Mouse (Mus musculus) C2C12 (cell line): ENCODE results near the gene Ahcyl2. TPM values are rescaled to one million over a fixed set of nuclear protein-coding genes. Genes with fewer than 3 reads are reported as not detected.

Source experiments
- H3K27me3 ChIP-seq: one replicate; pipeline ENCODE4 v1.6.1; 2011; ENCODE audit not compliant: control insufficient read depth, insufficient read depth, insufficient read length
- H3K36me3 ChIP-seq: one replicate; pipeline ENCODE4 v1.6.1; 2011; ENCODE audit not compliant: control insufficient read depth, insufficient read depth
- H3K4me3 ChIP-seq: one replicate; pipeline ENCODE4 v1.5.1; 2011; ENCODE audit warnings: mild to moderate bottlenecking, control low read depth; ENCODE audit not compliant: poor library complexity, insufficient read depth, severe bottlenecking
- H3K79me2 ChIP-seq: one replicate; pipeline ENCODE4 v1.6.1; 2011; ENCODE audit not compliant: control insufficient read depth, insufficient read depth
- H3K79me3 ChIP-seq: one replicate; pipeline ENCODE4 v1.6.1; 2011; ENCODE audit warnings: low read depth, control low read depth
- H3ac ChIP-seq: one replicate; pipeline ENCODE3; 2011; ENCODE audit warnings: low read depth; ENCODE audit not compliant: control insufficient read depth, insufficient read length
- CEBPB ChIP-seq: IDR thresholded peaks from one replicate; pipeline ENCODE4 v1.6.1; 2011; ENCODE audit warnings: low read depth, mild to moderate bottlenecking, control low read depth, moderate library complexity
- CTCF ChIP-seq: IDR thresholded peaks from one replicate; pipeline ENCODE4 v1.5.1; 2011; ENCODE audit not compliant: control insufficient read depth, insufficient read depth, insufficient read length
- FOSL1 ChIP-seq: IDR thresholded peaks from one replicate; pipeline ENCODE4 v1.8.0; 2011; ENCODE audit warnings: mild to moderate bottlenecking, low read length; ENCODE audit not compliant: poor library complexity, insufficient read depth, severe bottlenecking
- MAX ChIP-seq: IDR thresholded peaks from one replicate; pipeline ENCODE4 v1.6.1; 2011; ENCODE audit warnings: mild to moderate bottlenecking, control low read depth
- MYOD1 ChIP-seq: IDR thresholded peaks from one replicate; pipeline ENCODE4 v1.6.1; 2011; ENCODE audit warnings: low read depth; ENCODE audit not compliant: control insufficient read depth, insufficient read length
- MYOG ChIP-seq: IDR thresholded peaks from one replicate; pipeline ENCODE4 v1.6.1; 2011; ENCODE audit not compliant: control insufficient read depth, insufficient read length; ENCODE audit errors: extremely low read depth
- USF1 ChIP-seq: IDR thresholded peaks from one replicate; pipeline ENCODE4 v1.6.1; 2011; ENCODE audit warnings: low read depth, mild to moderate bottlenecking, control low read depth, moderate library complexity
- polyA plus RNA-seq: library from polyadenylated mRNA; unstranded; fragments of >200 nt; fragmentation: generic; extraction: Trizol; gene quantifications from one replicate; pipeline ENCODE4 v1.2.1, GENCODE M21; 2012; ENCODE audit warnings: missing spikeins

The Ahcyl2 gene
- polyA plus RNA-seq, 1 experiment = 6.3 TPM

DNA sequence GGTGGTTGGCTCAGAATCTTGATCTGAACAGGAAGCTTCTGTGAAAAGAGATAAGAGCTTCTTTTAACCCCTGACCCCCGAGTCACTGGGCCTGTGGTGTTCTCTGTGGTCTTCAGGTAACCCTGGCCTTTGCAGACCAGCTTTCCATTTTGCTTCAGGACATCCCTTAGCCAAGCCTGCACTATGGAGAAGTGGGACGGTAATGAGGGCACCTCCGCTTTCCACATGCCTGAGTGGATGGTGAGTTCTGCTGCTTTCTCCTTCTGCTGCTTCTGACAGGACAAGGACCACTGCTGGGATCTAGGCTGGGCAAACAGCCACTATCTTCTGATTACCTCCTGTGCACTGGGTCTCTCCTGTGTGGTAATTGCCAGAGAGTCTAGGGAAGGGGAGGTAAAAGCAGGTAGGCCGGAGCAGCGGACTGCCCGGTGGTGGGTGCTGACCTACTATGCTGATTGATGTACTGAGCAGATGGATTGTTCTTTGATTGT is 86.1 kb downstream of the Ahcyl2 start:
- no peak overlapping the region for H3ac ChIP-seq
- TF ChIP-seq MYOG (no peak), USF1 (no peak), MAX (no peak), FOSL1 (no peak), CTCF (no peak), MYOD1 (no peak), CEBPB (no peak)
- no peaks in the 10 kb centered on the region for H3K36me3 ChIP-seq
- no peaks in the 10 kb centered on the region for H3K27me3 ChIP-seq
- H3K79me2 ChIP-seq = no peaks in the 10 kb centered on the region
- H3K4me3 ChIP-seq = no peak overlapping the region
- H3K79me3 ChIP-seq = no peaks in the 10 kb centered on the region

DNA sequence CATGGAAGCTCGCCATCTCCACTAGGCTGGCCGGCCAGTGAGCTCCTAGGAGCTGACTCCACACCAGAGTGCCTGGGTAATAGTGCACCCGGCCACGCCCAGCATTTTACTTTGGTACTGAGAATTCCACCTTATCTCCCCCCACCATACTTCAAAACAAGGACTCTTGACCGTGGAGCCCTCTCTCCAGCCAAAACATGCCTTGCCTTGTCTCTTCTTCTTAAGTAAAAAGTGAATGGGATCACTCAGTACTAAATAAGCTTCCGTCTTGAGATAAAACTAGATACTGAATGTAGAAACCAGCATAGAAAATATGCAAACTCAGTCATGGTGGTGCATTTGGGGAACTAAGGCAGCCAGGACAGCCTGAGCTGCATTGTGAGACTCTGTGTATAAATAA is 90.8 kb downstream of the Ahcyl2 start:
- Histone ChIP-seq H3ac (no peak overlapping the region), H3K79me2 (no peaks in the 10 kb centered on the region), H3K36me3 (no peaks in the 10 kb centered on the region), H3K79me3 (no peaks in the 10 kb centered on the region), H3K27me3 (no peaks in the 10 kb centered on the region), H3K4me3 (no peak overlapping the region)
- TF ChIP-seq CTCF = no peak
- no peak for TF ChIP-seq MYOD1

DNA sequence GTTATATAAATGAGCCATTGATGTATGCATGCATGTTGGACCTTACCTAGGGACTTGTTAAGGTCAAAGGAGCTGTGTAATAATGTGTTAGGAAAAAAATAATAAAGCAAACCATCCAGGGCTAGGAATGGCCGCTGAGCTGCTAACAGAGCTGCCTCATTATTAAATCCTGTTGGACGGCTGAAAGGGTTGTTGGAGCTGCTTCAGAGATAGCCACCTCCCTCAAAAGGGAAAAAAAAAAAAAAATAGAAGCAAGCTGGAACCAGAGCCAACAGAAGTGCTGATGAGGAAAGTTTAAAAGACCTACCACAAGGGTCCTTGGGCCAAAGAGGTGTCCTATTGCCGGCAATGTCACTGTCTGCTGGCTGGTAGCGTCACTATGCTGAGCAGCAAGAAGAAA is 91.5 kb downstream of the Ahcyl2 start:
- H3K4me3 ChIP-seq = no peak overlapping the region
- H3K36me3 ChIP-seq = no peaks in the 10 kb centered on the region
- no peaks in the 10 kb centered on the region for H3K79me3 ChIP-seq
- H3ac ChIP-seq = no peak overlapping the region
- no peaks in the 10 kb centered on the region for H3K27me3 ChIP-seq
- TF ChIP-seq FOSL1 (no peak), CEBPB (no peak), MYOG (no peak), MYOD1 (no peak), USF1 (no peak), CTCF (no peak), MAX (no peak)
- H3K79me2 ChIP-seq = no peaks in the 10 kb centered on the region

DNA sequence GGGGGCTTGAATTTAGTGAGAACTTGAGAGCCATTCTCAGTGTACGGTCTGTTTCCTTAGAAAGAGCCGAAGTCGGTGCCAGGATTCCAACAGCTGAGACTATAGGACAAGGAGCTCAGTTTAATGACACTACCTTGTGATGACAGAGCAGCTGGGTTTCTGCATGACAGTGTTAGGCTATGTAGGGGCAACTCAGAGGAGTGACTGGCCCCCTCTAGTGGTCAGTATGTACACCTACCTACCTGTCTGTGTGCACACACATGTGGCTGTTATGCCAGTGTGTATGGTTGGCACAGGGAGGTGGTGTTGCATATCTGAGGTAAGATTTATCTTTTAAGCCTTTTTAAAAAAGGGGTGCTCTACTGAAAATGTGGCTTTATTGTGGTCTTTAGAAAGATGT is 92.4 kb downstream of the Ahcyl2 start:
- Histone ChIP-seq H3K36me3 (no peaks in the 10 kb centered on the region), H3K4me3 (no peak overlapping the region), H3ac (no peak overlapping the region), H3K79me3 (no peaks in the 10 kb centered on the region), H3K79me2 (no peaks in the 10 kb centered on the region), H3K27me3 (no peaks in the 10 kb centered on the region)
- no peak for TF ChIP-seq MAX
- TF ChIP-seq CTCF = peak; percentile 10
- TF ChIP-seq MYOG = no peak
- no peak for TF ChIP-seq CEBPB
- TF ChIP-seq MYOD1 = no peak

DNA sequence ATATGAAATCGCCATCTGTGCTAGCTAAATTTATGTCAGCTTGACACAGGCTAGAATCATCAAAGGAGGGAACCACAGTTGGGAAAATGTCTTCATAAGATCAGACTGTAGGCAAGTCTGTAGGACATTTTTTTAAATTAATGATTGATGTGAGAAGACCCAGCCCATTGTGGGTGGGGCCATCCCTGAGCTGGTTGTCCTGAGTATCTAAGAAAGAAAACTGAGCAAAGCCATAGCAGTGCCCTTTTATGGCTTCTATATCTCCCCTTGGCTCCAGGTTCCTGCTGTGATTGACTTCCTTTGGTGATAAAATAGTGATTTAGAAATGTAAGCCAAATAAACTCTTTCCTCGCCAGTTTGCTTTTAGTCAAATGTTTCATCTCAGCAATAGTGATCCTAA is 97.1 kb downstream of the Ahcyl2 start:
- H3K36me3 ChIP-seq = no peaks in the 10 kb centered on the region
- no peaks in the 10 kb centered on the region for H3K27me3 ChIP-seq
- no peak overlapping the region for H3ac ChIP-seq
- TF ChIP-seq MYOD1 (no peak), MAX (no peak), CEBPB (no peak), CTCF (no peak), USF1 (no peak), MYOG (no peak), FOSL1 (no peak)
- no peak overlapping the region for H3K4me3 ChIP-seq
- H3K79me2 ChIP-seq = no peaks in the 10 kb centered on the region
- H3K79me3 ChIP-seq = no peaks in the 10 kb centered on the region

DNA sequence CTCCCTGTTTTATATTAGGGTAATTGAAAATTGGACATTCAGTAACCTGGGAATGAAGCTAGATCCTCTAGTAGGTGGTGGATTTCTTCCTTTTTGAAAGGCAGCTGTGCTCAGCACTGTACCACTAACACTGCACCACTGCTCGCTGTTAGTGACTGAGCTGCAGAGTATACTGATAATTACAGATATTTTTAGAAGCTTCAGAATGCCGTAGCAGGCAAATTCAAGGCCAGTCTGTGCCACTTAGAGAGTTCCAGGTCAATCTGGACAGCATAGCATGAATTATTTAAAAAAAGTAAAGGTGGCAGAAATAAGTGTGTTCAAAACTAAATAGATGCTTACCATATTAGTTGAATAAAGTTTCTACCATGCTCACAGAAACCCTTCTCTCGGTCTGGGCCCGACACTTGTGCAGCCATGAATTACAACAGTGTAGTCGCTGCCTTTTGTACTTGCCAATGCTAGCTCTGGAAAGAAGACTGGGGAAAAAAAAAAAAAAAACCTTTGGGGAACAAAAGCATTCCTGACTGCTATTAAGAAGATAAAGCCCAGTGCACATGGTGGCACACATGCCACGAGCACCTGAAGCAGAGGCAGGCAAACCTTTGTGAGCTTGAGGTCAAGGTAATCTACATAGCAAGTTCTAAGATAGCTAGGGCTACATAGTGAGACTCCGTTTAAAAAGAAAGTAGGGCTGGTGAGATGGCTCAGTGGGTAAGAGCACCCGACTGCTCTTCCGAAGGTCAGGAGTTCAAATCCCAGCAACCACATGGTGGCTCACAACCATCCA is 99.3 kb downstream of the Ahcyl2 start:
- H3K27me3 ChIP-seq = no peaks in the 10 kb centered on the region
- H3K4me3 ChIP-seq = no peak overlapping the region
- H3K79me3 ChIP-seq = no peaks in the 10 kb centered on the region
- no peak overlapping the region for H3ac ChIP-seq
- TF ChIP-seq MYOD1 = no peak
- no peak for TF ChIP-seq FOSL1
- TF ChIP-seq MYOG = no peak
- TF ChIP-seq CEBPB = no peak
- no peak for TF ChIP-seq CTCF
- no peak for TF ChIP-seq MAX
- TF ChIP-seq USF1 = no peak
- no peaks in the 10 kb centered on the region for H3K36me3 ChIP-seq
- no peaks in the 10 kb centered on the region for H3K79me2 ChIP-seq
